Mouse (Mus musculus): ENCODE results near the gene Lmntd1. TPM values are rescaled to one million over a fixed set of nuclear protein-coding genes. Genes with fewer than 3 reads are reported as not detected.

Lmntd1 gene
- polyA plus RNA-seq, 1 experiment from 2014 or later, result 16.8 TPM

GRCm38 (mm10) chr6:145538787-145539567 lies 75.1 kb downstream of the Lmntd1 start:
- Histone ChIP-seq H3K27me3 (ENCODE audit: control insufficient read depth, insufficient read depth, low read length) (no peaks in the 10 kb centered on the region), H3K9ac (ENCODE audit: low read length) (no peak overlapping the region), H3K27ac (ENCODE audit: low read length) (no peak overlapping the region), H3K9me3 (replicated peaks; ENCODE audit: control insufficient read depth, low read length) (peaks cover 8% of the 10 kb centered on the region), H3K4me1 (ENCODE audit: control insufficient read depth, insufficient read depth, low read length) (no peaks in the 10 kb centered on the region), H3K4me3 (ENCODE audit: low read length) (no peak overlapping the region), H3K36me3 (ENCODE audit: control insufficient read depth, insufficient read depth) (0 out of 2 replicates have a peak, but pooled peaks cover 3% of the 10 kb centered on the region), H3K4me2 (ENCODE audit: low read depth, low read length) (no peak overlapping the region)
- WGBS, result 67% methylated on average over 11 of the region's 11 CpGs
- no peak for ATAC-seq (replicated peaks; ENCODE audit: extremely low read depth, insufficient read depth, low FRiP score)

DNA sequence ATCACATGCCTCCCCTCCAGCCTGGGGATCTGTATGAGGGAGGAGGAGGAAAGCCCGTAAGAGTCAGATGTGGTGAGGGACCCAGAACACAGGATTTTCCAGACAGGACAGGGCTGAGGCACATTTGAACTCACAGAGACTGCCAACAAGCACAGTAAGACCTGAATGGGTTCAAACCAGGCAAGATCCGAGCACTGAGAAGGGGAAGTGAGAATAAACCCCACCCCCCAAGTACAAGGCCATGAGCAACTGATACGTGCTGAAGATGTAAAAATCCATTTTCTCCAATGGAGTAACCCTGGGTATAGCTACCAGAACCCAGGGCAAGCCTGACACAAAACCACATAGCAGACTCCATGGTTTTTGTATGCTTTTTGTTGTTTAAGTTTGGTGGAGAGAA lies 83.7 kb downstream of the Lmntd1 start:
- no peak for ATAC-seq (replicated peaks; ENCODE audit: extremely low read depth, insufficient read depth, low FRiP score)
- no peaks in the 10 kb centered on the region for H3K27me3 ChIP-seq (ENCODE audit: control insufficient read depth, insufficient read depth, low read length)
- no peak overlapping the region for H3K9ac ChIP-seq (ENCODE audit: low read length)
- no peak overlapping the region for H3K27ac ChIP-seq (ENCODE audit: low read length)
- 61% methylated on average over 3 of the region's 3 CpGs for WGBS
- H3K4me3 ChIP-seq (ENCODE audit: low read length), result no peak overlapping the region
- no peaks in the 10 kb centered on the region for H3K9me3 ChIP-seq (replicated peaks; ENCODE audit: control insufficient read depth, low read length)
- no peak overlapping the region for H3K4me2 ChIP-seq (ENCODE audit: low read depth, low read length)
- no peaks in the 10 kb centered on the region for H3K36me3 ChIP-seq (ENCODE audit: control insufficient read depth, insufficient read depth)
- no peaks in the 10 kb centered on the region for H3K4me1 ChIP-seq (ENCODE audit: control insufficient read depth, insufficient read depth, low read length)

DNA sequence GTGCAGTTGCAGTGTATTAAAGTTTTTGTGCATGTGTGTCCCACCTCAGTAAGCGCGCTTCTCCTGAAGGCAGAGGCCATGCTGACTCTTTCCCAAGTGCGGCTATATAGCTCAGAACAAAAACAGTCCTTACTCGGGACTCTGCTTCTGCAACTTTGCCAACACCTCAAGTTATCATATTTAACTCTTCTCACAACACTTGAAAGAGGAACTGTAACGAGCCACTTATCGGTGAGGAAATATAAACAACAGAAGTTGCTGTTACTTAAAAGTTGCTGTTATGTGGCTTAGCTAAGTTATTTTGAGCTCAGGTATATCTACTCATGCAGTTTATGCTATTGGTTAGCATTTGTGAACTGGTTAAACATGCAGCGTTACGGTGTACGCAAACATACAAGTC lies 90.8 kb downstream of the Lmntd1 start:
- 76% methylated on average over 9 of the region's 9 CpGs for WGBS
- Histone ChIP-seq H3K27me3 (ENCODE audit: control insufficient read depth, insufficient read depth, low read length) (no peaks in the 10 kb centered on the region), H3K9me3 (replicated peaks; ENCODE audit: control insufficient read depth, low read length) (peaks cover 5% of the 10 kb centered on the region), H3K4me3 (ENCODE audit: low read length) (no peak overlapping the region), H3K27ac (ENCODE audit: low read length) (no peak overlapping the region), H3K4me2 (ENCODE audit: low read depth, low read length) (no peak overlapping the region), H3K36me3 (ENCODE audit: control insufficient read depth, insufficient read depth) (no peaks in the 10 kb centered on the region), H3K4me1 (ENCODE audit: control insufficient read depth, insufficient read depth, low read length) (no peaks in the 10 kb centered on the region), H3K9ac (ENCODE audit: low read length) (no peak overlapping the region)
- no peak for ATAC-seq (replicated peaks; ENCODE audit: extremely low read depth, insufficient read depth, low FRiP score)

DNA sequence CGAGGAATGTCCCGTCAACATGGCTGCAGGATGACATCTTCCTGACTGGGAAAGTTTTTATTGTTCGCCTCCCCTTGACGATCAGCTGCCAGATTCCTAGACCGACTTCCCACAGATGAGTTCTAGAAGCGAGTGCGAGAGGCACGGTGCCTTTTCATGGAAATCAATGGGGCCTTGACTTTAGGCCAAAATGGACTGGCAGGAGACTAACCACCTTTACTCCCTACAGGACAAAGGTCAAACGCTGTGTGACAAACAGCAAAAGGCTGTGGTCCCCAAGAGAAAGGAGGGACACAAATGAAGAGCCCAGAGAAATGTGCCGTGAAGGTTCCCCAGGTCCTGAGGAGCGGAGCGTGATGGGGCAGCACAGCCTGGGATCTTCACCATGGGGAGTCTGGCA lies 91.5 kb downstream of the Lmntd1 start:
- WGBS, result 89% methylated on average over 12 of the region's 12 CpGs
- H3K4me3 ChIP-seq (ENCODE audit: low read length), result no peak overlapping the region
- no peak overlapping the region for H3K4me2 ChIP-seq (ENCODE audit: low read depth, low read length)
- no peak overlapping the region for H3K9ac ChIP-seq (ENCODE audit: low read length)
- H3K27me3 ChIP-seq (ENCODE audit: control insufficient read depth, insufficient read depth, low read length), result no peaks in the 10 kb centered on the region
- no peaks in the 10 kb centered on the region for H3K36me3 ChIP-seq (ENCODE audit: control insufficient read depth, insufficient read depth)
- no peaks in the 10 kb centered on the region for H3K4me1 ChIP-seq (ENCODE audit: control insufficient read depth, insufficient read depth, low read length)
- H3K27ac ChIP-seq (ENCODE audit: low read length), result no peak overlapping the region
- no peak for ATAC-seq (replicated peaks; ENCODE audit: extremely low read depth, insufficient read depth, low FRiP score)
- H3K9me3 ChIP-seq (replicated peaks; ENCODE audit: control insufficient read depth, low read length), result peaks cover 5% of the 10 kb centered on the region

GRCm38 (mm10) chr6:145517002-145517401 lies 97.1 kb downstream of the Lmntd1 start:
- peaks cover 5% of the 10 kb centered on the region for H3K9me3 ChIP-seq (replicated peaks; ENCODE audit: control insufficient read depth, low read length)
- no peaks in the 10 kb centered on the region for H3K27me3 ChIP-seq (ENCODE audit: control insufficient read depth, insufficient read depth, low read length)
- no peak for ATAC-seq (replicated peaks; ENCODE audit: extremely low read depth, insufficient read depth, low FRiP score)
- WGBS, result 51% methylated on average over 10 of the region's 10 CpGs
- no peaks in the 10 kb centered on the region for H3K36me3 ChIP-seq (ENCODE audit: control insufficient read depth, insufficient read depth)
- H3K4me2 ChIP-seq (ENCODE audit: low read depth, low read length), result no peak overlapping the region
- no peak overlapping the region for H3K27ac ChIP-seq (ENCODE audit: low read length)
- H3K9ac ChIP-seq (ENCODE audit: low read length), result no peak overlapping the region
- H3K4me3 ChIP-seq (ENCODE audit: low read length), result no peak overlapping the region
- H3K4me1 ChIP-seq (ENCODE audit: control insufficient read depth, insufficient read depth, low read length), result no peaks in the 10 kb centered on the region

DNA sequence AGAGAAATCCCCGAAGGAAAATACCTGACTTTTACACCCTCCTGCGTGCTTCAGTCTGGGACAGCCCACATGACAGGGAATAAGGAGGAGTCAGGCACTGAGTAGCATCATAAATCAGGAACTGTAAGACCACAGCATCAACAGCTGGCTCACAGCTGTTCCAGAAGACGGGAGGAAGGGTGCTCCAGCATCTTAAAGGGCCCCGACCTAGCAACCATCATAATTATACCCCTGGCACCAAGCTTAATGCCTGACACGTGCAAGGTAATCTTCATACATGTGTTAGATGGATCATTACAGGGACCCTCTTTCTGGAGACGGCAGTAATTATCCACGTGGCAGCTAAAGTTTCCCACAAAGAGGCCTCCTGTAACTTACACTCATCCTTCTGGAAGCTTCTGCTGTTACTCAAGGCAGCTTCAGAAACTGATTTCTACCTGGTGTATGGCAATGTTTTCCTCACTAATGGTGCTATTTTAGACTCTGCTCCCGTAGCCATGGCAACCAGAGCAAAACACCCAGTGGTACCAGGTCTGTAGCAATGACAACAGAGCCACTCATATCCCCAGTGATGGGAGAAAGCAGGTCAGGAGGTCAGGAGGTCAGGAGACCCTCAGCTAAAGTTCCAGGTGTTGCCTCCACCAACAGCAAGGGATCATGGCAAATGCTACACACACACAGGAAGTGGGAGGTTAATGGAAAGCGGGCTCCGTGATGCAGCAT lies 98.1 kb downstream of the Lmntd1 start:
- no peak overlapping the region for H3K4me2 ChIP-seq (ENCODE audit: low read depth, low read length)
- H3K4me3 ChIP-seq (ENCODE audit: low read length), result no peak overlapping the region
- H3K4me1 ChIP-seq (ENCODE audit: control insufficient read depth, insufficient read depth, low read length), result no peaks in the 10 kb centered on the region
- no peak overlapping the region for H3K9ac ChIP-seq (ENCODE audit: low read length)
- 73% methylated on average over 10 of the region's 10 CpGs for WGBS
- no peaks in the 10 kb centered on the region for H3K36me3 ChIP-seq (ENCODE audit: control insufficient read depth, insufficient read depth)
- ATAC-seq (replicated peaks; ENCODE audit: extremely low read depth, insufficient read depth, low FRiP score), result no peak
- peaks cover 5% of the 10 kb centered on the region for H3K9me3 ChIP-seq (replicated peaks; ENCODE audit: control insufficient read depth, low read length)
- H3K27me3 ChIP-seq (ENCODE audit: control insufficient read depth, insufficient read depth, low read length), result no peaks in the 10 kb centered on the region
- no peak overlapping the region for H3K27ac ChIP-seq (ENCODE audit: low read length)

DNA sequence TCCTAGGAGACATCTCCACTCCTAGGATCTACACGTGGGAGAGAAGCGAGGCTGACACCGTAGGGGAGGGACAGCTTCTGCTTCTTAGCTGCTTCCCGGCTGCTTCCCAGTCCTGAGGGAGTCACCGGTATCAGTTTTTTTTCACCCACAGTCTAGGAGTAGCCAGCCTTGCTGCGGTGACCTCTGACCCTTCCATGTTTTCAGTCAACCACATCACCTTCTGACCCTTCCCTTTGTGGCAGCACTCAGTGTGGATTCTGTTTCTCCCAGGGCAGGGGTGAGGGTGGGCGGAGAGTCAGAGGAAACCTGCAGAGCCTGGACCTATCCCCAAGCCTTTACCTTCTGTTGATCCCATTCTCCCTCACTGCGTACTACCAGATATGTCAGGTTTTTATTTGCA lies 102.9 kb downstream of the Lmntd1 start:
- no peaks in the 10 kb centered on the region for H3K4me1 ChIP-seq (ENCODE audit: control insufficient read depth, insufficient read depth, low read length)
- no peaks in the 10 kb centered on the region for H3K27me3 ChIP-seq (ENCODE audit: control insufficient read depth, insufficient read depth, low read length)
- no peaks in the 10 kb centered on the region for H3K36me3 ChIP-seq (ENCODE audit: control insufficient read depth, insufficient read depth)
- no peak for ATAC-seq (replicated peaks; ENCODE audit: extremely low read depth, insufficient read depth, low FRiP score)
- no peak overlapping the region for H3K4me3 ChIP-seq (ENCODE audit: low read length)
- H3K9me3 ChIP-seq (replicated peaks; ENCODE audit: control insufficient read depth, low read length), result no peaks in the 10 kb centered on the region
- H3K27ac ChIP-seq (ENCODE audit: low read length), result no peak overlapping the region
- H3K9ac ChIP-seq (ENCODE audit: low read length), result no peak overlapping the region
- H3K4me2 ChIP-seq (ENCODE audit: low read depth, low read length), result no peak overlapping the region
- 65% methylated on average over 8 of the region's 8 CpGs for WGBS

DNA sequence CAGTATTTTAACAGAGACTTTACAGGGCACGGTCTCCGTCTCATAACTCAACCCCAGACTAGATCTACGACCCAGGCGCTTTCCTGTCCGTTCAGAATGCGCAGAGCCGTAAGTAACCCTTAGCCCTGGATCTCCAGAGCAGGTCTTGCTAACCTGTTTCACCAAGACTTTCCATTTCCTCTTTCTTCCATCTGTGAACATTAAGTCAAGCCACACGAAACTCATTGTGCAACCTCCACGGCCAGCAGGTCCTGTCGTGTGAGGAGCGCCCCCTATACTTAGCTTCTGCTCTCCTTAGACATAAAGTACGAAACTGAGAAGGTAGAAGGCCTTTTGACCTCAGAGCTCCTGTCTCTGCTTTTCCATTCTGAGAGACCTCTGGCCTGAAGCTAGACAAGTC lies 105.3 kb downstream of the Lmntd1 start:
- peaks cover 4% of the 10 kb centered on the region for H3K9me3 ChIP-seq (replicated peaks; ENCODE audit: control insufficient read depth, low read length)
- no peak overlapping the region for H3K9ac ChIP-seq (ENCODE audit: low read length)
- no peak overlapping the region for H3K27ac ChIP-seq (ENCODE audit: low read length)
- no peak for ATAC-seq (replicated peaks; ENCODE audit: extremely low read depth, insufficient read depth, low FRiP score)
- WGBS, result 86% methylated on average over 12 of the region's 12 CpGs
- no peaks in the 10 kb centered on the region for H3K27me3 ChIP-seq (ENCODE audit: control insufficient read depth, insufficient read depth, low read length)
- no peak overlapping the region for H3K4me3 ChIP-seq (ENCODE audit: low read length)
- H3K4me1 ChIP-seq (ENCODE audit: control insufficient read depth, insufficient read depth, low read length), result no peaks in the 10 kb centered on the region
- H3K4me2 ChIP-seq (ENCODE audit: low read depth, low read length), result no peak overlapping the region
- no peaks in the 10 kb centered on the region for H3K36me3 ChIP-seq (ENCODE audit: control insufficient read depth, insufficient read depth)

DNA sequence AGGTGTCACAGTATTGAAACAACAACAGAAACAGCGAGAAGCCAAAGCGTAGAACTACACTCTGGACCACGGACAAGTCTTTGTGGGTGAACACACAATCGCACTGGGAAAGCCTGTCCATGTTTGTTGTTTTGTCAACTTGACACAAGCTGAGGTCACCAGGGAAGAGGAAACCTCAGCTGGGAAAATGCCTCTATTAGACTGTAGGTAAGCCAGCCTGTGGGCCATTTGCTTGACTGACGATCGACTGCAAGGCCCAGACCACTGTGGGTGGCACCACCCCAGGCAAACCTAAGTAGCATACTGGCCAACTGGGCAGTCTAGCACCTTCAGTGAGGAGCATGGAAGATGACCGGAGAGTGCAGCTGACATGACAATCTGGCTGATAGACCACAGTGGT lies 112.4 kb downstream of the Lmntd1 start:
- 89% methylated on average over 7 of the region's 7 CpGs for WGBS
- Histone ChIP-seq H3K4me3 (ENCODE audit: low read length) (no peak overlapping the region), H3K36me3 (ENCODE audit: control insufficient read depth, insufficient read depth) (no peaks in the 10 kb centered on the region), H3K4me1 (ENCODE audit: control insufficient read depth, insufficient read depth, low read length) (no peaks in the 10 kb centered on the region), H3K4me2 (ENCODE audit: low read depth, low read length) (no peak overlapping the region), H3K27ac (ENCODE audit: low read length) (no peak overlapping the region), H3K9me3 (replicated peaks; ENCODE audit: control insufficient read depth, low read length) (peaks cover 12% of the 10 kb centered on the region), H3K9ac (ENCODE audit: low read length) (no peak overlapping the region), H3K27me3 (ENCODE audit: control insufficient read depth, insufficient read depth, low read length) (no peaks in the 10 kb centered on the region)
- ATAC-seq (replicated peaks; ENCODE audit: extremely low read depth, insufficient read depth, low FRiP score), result no peak

Data from heart, embryonic 16.5 days (tissue).